ENCODE assay signal across 9 mouse cellular contexts in the genomic region with DNA sequence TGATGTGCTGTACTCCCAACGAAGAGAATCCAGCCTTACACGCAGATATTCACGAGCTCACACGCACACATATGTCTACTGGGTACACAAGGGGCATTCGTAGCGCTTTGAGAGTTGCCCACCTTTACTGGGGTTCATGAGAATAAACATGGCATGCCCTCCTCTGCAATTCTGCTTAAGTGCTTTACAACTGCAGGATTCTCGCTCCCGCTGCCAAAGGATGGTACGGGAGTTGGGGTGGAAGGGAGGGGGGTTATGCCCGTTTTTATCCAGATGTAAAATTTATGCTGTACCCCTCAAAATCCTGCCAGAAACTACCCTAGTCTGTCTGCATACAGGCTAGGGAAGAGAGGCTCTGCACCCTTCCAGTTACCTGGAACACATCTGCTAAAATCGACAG. TPM values are rescaled to one million over a fixed set of nuclear protein-coding genes. Genes with fewer than 3 reads are reported as not detected.
DNase-seq lines count a peak whose midpoint lies in the region; ATAC-seq and TF ChIP-seq lines count a peak whose summit lies in the region.
"Had no signal": no experiment of that assay in that cellular context is flagged by ENCODE, and none has a peak within 500 bp of the region (broad histone marks: within the 10 kb centered on the region; RNA-seq: fewer than 3 reads in every experiment).

No protein-coding gene starts in this region.

- no peaks in the 10 kb centered on the region for H3K36me3 ChIP-seq in heart, embryonic 11.5 days (ENCODE audit: control insufficient read depth, insufficient read depth, low read length)
- peaks cover 24% of the 10 kb centered on the region for H3K36me3 ChIP-seq in E14TG2a.4 (ENCODE audit: insufficient read depth, low read length)
- H3K36me3 ChIP-seq in forebrain, embryonic 14.5 days (ENCODE audit: control insufficient read depth, insufficient read depth, low read length) = no peaks in the 10 kb centered on the region
- H3K36me3 ChIP-seq in liver, embryonic 15.5 days (replicated peaks) = no peaks in the 10 kb centered on the region

- no peak for TF ChIP-seq CTCF in E14TG2a.4 (conservative IDR thresholded peaks at IDR 0.05; ENCODE audit: low read length)

- H3K4me1 ChIP-seq in heart, embryonic 11.5 days (ENCODE audit: control insufficient read depth, insufficient read depth, low read length) = peaks cover 2% of the 10 kb centered on the region; the same call in 1 of the 2 replicates
- H3K4me1 ChIP-seq in E14TG2a.4 (replicated peaks; ENCODE audit: low read depth, low read length) = peaks cover 68% of the 10 kb centered on the region
- H3K4me1 ChIP-seq in forebrain, embryonic 14.5 days (ENCODE audit: control insufficient read depth, insufficient read depth, low read length) = peaks cover 23% of the 10 kb centered on the region
- H3K4me1 ChIP-seq in liver, embryonic 15.5 days (replicated peaks) = no peaks in the 10 kb centered on the region

- peak overlapping the region; percentile 88 for H3K4me2 ChIP-seq in heart, embryonic 11.5 days
- H3K4me2 ChIP-seq in forebrain, embryonic 14.5 days (ENCODE audit: low read length) = peak overlapping the region; percentile 85
- H3K4me2 ChIP-seq in liver, embryonic 15.5 days = peak overlapping the region; percentile 73

- intact Hi-C loops in heart, postnatal 10 days (cut with DNase I) = loop anchor here (5.0 kb wide), 2 partner anchors 119 to 121 kb away; no protein-coding TSS in a partner anchor

- H3K27me3 ChIP-seq in heart, embryonic 11.5 days (ENCODE audit: control insufficient read depth, insufficient read depth, low read length) = peaks cover 16% of the 10 kb centered on the region
- H3K27me3 ChIP-seq in E14TG2a.4 (ENCODE audit: insufficient read depth, low read length) = peaks cover 22% of the 10 kb centered on the region
- H3K27me3 ChIP-seq in forebrain, embryonic 14.5 days (replicated peaks; ENCODE audit: control insufficient read depth, insufficient read depth, low read length) = no peaks in the 10 kb centered on the region; the same call in 1 of the 2 replicates
- peaks cover 42% of the 10 kb centered on the region for H3K27me3 ChIP-seq in liver, embryonic 15.5 days

- H3K9ac ChIP-seq in heart, embryonic 11.5 days (ENCODE audit: low read depth, low read length) = peak overlapping the region; percentile 76
- H3K9ac ChIP-seq in forebrain, embryonic 14.5 days (ENCODE audit: low read length) = peak overlapping the region; percentile 91
- no peak overlapping the region for H3K9ac ChIP-seq in liver, embryonic 15.5 days

- no peaks in the 10 kb centered on the region for H3K9me3 ChIP-seq in heart, embryonic 11.5 days (replicated peaks; ENCODE audit: control insufficient read depth, low read length)
- H3K9me3 ChIP-seq in E14TG2a.4 (ENCODE audit: low read length) = no peaks in the 10 kb centered on the region
- H3K9me3 ChIP-seq in forebrain, embryonic 14.5 days (replicated peaks; ENCODE audit: control insufficient read depth, low read length) = no peaks in the 10 kb centered on the region
- no peaks in the 10 kb centered on the region for H3K9me3 ChIP-seq in liver, embryonic 15.5 days (replicated peaks)

- DNase-seq in heart, postnatal 10 days = no peak
- DNase-seq in forebrain, embryonic 14.5 days (ENCODE audit: low spot score) = no peak
- DNase-seq in adrenal gland, postnatal 36 days = no peak
- no peak for DNase-seq in left cerebral cortex, adult 8-10 months (ENCODE audit: low spot score in 2 of 2)
- DNase-seq in urinary bladder, adult 18-20 months (ENCODE audit: low spot score in 2 of 2) = no peak
- DNase-seq: thymus, postnatal 25 days had no signal

- 29% methylated on average over 11 of the region's 11 CpGs for WGBS in heart, embryonic 11.5 days (ENCODE audit: insufficient replicate concordance)
- WGBS in forebrain, embryonic 14.5 days = 27% methylated on average over 11 of the region's 11 CpGs
- 32% methylated on average over 11 of the region's 11 CpGs for WGBS in liver, embryonic 15.5 days (ENCODE audit: insufficient replicate concordance)

- H3K27ac ChIP-seq in heart, embryonic 11.5 days (ENCODE audit: low read depth, low read length) = no peak overlapping the region
- peak overlapping the region; percentile 52; the same call in 1 of the 2 replicates for H3K27ac ChIP-seq in forebrain, embryonic 14.5 days (ENCODE audit: low read depth, low read length)
- no peak overlapping the region for H3K27ac ChIP-seq in liver, embryonic 15.5 days (replicated peaks)

- ATAC-seq in heart, embryonic 11.5 days (replicated peaks; ENCODE audit: insufficient number of reproducible peaks, low FRiP score, low TSS enrichment) = no peak
- no peak for ATAC-seq in forebrain, embryonic 14.5 days
- no peak for ATAC-seq in liver, embryonic 15.5 days (ENCODE audit: insufficient read depth)

- peak overlapping the region; percentile 79 for H3K4me3 ChIP-seq in heart, embryonic 11.5 days (ENCODE audit: low read depth, low read length)
- H3K4me3 ChIP-seq in E14TG2a.4 (replicated peaks; ENCODE audit: low read length) = peak overlapping the region; percentile 96
- peak overlapping the region; percentile 79 for H3K4me3 ChIP-seq in forebrain, embryonic 14.5 days (ENCODE audit: low read depth, low read length)
- H3K4me3 ChIP-seq in liver, embryonic 15.5 days (replicated peaks) = peak overlapping the region; percentile 60

RNA-seq across cellular contexts. Expression of gene Sorl1, which starts 0.9 kb away (rescaled TPM):
- 7.6 and 8.8 TPM in 2 replicates for polyA plus RNA-seq in heart, embryonic 11.5 days (2014; fragmentation: Nextera tagmentation; extraction: Ambion mirVana)
- 1 to 10 TPM; 7.5 to 8.2 TPM for total RNA-seq in heart, postnatal 10 days (2021)
- 10.8 and 15.5 TPM in 2 replicates for polyA plus RNA-seq in forebrain, embryonic 14.5 days (2014; fragmentation: Nextera tagmentation; extraction: Ambion mirVana)
- polyA plus RNA-seq in liver, embryonic 15.5 days (2015; fragmentation: Nextera tagmentation; extraction: Ambion mirVana) = 2.0 and 2.2 TPM in 2 replicates
- total RNA-seq in adrenal gland, postnatal 36 days (2021) = 10 to 100 TPM; 19.6 to 33.3 TPM
- total RNA-seq in left cerebral cortex, adult 8-10 months (2022) = 100 to 1,000 TPM; 150 to 183 (median 172) TPM

Comparison
In these comparisons a context has a peak if more than half of its experiments do, and no peak if none do; other contexts are left out.
1. RNA of gene Sorl1, which starts 0.9 kb away (total RNA-seq): 150 to 183 TPM in left cerebral cortex, adult 8-10 months; 19.6 to 33.3 TPM in adrenal gland, postnatal 36 days and 7.5 to 8.2 TPM in heart, postnatal 10 days; every median in the first group is over 4 times any median in the second.
2. Peak in every context shown above with its lines, with median percentiles within 50 percentile points of each other: H3K4me2 ChIP-seq and H3K4me3 ChIP-seq.